Mouse (Mus musculus): Measurements from ENCODE around the gene Gpc6. TPM values are rescaled to one million over a fixed set of nuclear protein-coding genes. Genes with fewer than 3 reads are reported as not detected.

The Gpc6 gene
- polyA plus RNA-seq, 1 experiment from 2014 or later: 37.0 TPM

DNA sequence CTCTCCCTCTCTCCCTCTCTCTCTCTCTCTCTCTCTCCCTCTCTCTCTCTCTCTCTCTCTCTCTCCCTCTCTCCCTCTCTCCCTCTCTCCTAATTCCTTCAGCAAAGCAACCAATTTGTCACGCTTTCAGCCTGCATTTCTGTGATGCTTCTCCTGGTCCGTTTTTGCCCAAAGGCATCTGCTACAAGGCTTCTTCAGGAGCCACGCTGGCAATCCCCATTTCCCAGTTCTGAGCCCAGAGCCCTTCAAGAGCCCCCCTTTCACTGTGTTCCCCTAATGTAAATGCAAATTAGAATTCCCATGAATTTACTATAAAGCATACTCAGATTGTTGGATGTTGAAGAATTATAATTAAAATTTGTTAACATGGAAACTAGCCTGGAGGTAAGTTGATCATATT lies 686.0 kb downstream of the Gpc6 start:
- Histone ChIP-seq H3K9me3 (no peaks in the 10 kb centered on the region), H3K4me2 (replicated peaks) (no peak overlapping the region), H3K4me3 (no peak overlapping the region), H3K4me1 (no peaks in the 10 kb centered on the region), H3K36me3 (no peaks in the 10 kb centered on the region), H3K27ac (replicated peaks) (no peak overlapping the region), H3K9ac (replicated peaks) (no peak overlapping the region), H3K27me3 (no peaks in the 10 kb centered on the region)
- ATAC-seq (ENCODE audit: low FRiP score, low read depth): no peak
- 59% methylated on average over 3 of the region's 3 CpGs for WGBS

DNA sequence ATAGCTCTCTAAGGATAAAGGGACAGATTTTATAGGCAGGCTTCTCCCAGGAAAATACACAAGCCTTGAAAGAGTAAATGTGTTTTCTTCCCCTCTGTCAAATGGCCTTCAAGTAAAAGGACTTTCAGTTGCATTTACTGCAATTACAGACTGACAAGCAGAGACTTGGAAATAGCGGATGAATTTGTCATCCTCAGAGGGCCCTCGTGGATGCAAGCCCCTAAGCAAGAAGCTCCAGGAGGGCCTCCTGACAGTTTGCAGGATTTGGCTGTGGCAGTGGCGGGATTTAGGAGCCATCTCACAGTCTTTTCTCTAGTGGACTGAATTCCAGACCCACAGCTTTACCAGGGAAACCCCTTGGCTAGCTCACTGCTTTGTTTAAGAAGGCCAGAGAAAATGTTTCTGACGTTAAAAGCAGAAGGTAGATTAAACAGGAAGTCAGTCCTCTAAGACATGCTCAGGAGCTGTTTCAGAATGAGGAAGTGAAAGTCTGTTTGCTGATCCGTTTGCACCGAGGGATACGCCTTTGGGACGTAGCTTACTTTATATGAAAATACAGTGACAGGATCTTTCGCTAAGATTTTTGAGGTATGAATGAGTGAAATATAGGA lies 700.1 kb downstream of the Gpc6 start:
- Histone ChIP-seq H3K27me3 (no peaks in the 10 kb centered on the region), H3K36me3 (no peaks in the 10 kb centered on the region), H3K9ac (replicated peaks) (no peak overlapping the region), H3K9me3 (no peaks in the 10 kb centered on the region), H3K27ac (replicated peaks) (no peak overlapping the region), H3K4me2 (replicated peaks) (no peak overlapping the region), H3K4me1 (no peaks in the 10 kb centered on the region), H3K4me3 (no peak overlapping the region)
- no peak for ATAC-seq (ENCODE audit: low FRiP score, low read depth)
- WGBS: 78% methylated on average over 9 of the region's 9 CpGs

DNA sequence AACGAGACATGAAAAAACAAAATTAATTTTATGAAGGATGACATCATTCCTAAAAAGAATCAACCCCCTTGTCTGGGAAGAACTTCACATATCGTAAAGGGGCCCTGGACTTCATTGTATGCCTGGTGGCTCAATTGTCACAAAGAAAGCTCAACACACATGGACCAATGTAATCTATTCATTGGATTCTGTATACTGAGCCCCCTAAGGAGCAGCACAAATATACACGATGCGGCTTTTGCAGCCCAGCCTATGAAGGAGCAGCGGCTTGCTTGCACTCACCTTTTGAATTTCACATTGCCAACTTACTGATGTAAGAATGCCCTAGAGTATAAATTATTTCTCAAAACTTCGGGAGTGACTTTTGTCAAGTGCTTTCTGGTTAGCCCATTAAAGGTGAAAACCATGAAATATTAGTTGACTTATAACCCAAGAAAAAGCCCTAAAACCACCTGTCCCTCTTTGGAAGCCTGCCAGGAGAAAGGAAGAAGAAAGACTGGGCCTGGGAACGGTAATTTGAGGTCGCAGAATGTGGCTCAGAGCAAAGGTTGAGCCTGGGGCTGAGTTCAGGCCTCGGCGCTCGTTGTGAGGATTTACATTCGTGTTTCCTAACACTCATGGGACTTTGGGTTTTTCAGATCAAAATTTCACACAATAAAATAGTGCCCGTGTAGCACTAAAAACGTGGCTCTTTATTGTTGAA lies 709.3 kb downstream of the Gpc6 start:
- H3K4me1 ChIP-seq: no peaks in the 10 kb centered on the region
- no peak overlapping the region for H3K4me3 ChIP-seq
- H3K9ac ChIP-seq (replicated peaks): no peak overlapping the region
- no peaks in the 10 kb centered on the region for H3K36me3 ChIP-seq
- no peak overlapping the region for H3K27ac ChIP-seq (replicated peaks)
- 0 out of 2 replicates have a peak, but pooled peaks cover 3% of the 10 kb centered on the region for H3K9me3 ChIP-seq
- no peaks in the 10 kb centered on the region for H3K27me3 ChIP-seq
- no peak for ATAC-seq (ENCODE audit: low FRiP score, low read depth)
- no peak overlapping the region for H3K4me2 ChIP-seq (replicated peaks)
- 85% methylated on average over 14 of the region's 14 CpGs for WGBS

DNA sequence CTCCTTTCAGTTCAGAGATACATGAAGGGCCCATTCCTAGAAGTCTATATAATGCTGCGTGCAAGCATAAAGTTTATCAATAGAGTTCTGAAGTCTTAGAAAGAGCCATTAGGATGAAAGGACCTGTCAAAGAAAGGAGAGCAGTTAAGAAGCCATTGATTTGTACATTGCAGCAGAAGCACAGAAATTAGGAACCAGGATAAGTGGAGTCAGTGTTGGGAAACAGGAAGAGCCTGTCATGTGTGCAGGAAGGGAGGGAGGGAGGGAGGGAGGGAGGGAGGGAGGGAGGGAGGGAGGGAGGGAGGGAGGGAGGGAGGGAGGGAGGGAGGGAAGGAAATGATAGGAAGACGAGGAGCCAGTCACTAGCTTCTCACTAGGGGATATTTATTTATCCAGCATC lies 716.7 kb downstream of the Gpc6 start:
- no peaks in the 10 kb centered on the region for H3K27me3 ChIP-seq
- WGBS: 89% methylated on average over 2 of the region's 2 CpGs
- H3K4me3 ChIP-seq: no peak overlapping the region
- H3K4me2 ChIP-seq (replicated peaks): no peak overlapping the region
- H3K9me3 ChIP-seq: no peaks in the 10 kb centered on the region
- H3K9ac ChIP-seq (replicated peaks): no peak overlapping the region
- no peak for ATAC-seq (ENCODE audit: low FRiP score, low read depth)
- no peak overlapping the region for H3K27ac ChIP-seq (replicated peaks)
- no peaks in the 10 kb centered on the region for H3K36me3 ChIP-seq
- H3K4me1 ChIP-seq: no peaks in the 10 kb centered on the region

DNA sequence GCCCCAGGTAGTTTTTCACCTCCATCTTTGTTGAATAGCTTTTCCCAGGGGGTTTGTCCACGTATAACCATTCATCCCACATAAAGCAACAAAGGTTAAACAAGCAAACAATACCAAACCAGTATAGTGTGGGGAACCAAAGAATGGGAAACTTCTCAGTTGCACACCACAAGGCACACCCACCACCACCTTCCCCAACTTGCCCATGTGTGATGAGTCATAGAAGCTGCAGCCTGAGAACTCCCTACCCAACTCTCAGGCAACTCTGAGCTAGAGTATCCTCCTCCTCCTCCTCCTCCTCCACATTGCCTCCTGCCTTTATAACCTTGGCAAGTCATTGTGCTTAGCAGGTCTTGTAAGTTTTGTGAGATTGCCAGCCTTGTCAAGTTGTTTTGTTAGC lies 718.0 kb downstream of the Gpc6 start:
- H3K36me3 ChIP-seq: no peaks in the 10 kb centered on the region
- ATAC-seq (ENCODE audit: low FRiP score, low read depth): no peak
- H3K4me3 ChIP-seq: no peak overlapping the region
- no peaks in the 10 kb centered on the region for H3K9me3 ChIP-seq
- H3K27me3 ChIP-seq: no peaks in the 10 kb centered on the region
- H3K4me2 ChIP-seq (replicated peaks): no peak overlapping the region
- H3K9ac ChIP-seq (replicated peaks): no peak overlapping the region
- 94% methylated on average over 1 of the region's 1 CpGs for WGBS
- H3K27ac ChIP-seq (replicated peaks): no peak overlapping the region
- H3K4me1 ChIP-seq: no peaks in the 10 kb centered on the region

DNA sequence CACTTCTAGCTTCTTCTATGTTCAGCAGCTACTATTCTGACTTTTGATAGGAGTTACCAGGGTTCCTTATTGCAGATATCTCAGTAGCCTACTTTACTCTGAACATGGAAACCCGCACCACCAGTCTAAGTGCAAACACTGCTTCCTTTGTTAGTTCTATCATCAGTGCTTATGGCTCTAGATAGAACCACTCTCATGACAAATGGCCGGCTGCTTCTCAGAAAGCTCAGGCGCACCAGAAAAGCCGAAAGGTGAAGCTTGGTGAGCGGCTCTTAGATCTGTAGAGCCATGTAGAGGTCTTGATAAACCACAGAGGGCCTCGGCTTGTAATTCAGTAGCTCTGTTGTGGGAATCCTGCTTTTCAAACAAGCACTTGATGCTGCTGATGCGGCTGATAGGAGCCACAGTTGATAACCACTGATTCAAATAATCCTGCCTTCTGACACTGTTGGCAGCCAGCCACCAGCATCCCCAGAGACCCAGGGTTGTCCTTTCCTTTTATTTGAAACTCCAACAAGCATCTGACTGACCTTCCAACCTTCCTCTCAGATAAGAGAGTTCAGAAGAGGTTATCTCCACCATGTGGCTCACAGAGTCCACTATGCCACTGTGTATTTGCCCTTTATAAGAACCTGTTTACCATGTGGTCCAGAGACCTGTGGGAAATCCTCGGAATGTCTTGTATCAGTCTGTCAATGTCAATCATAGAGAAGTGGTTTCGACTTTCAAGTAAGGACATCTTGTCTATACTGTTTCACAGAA lies 723.3 kb downstream of the Gpc6 start:
- ATAC-seq (ENCODE audit: low FRiP score, low read depth): no peak
- no peak overlapping the region for H3K4me2 ChIP-seq (replicated peaks)
- 89% methylated on average over 9 of the region's 9 CpGs for WGBS
- H3K9ac ChIP-seq (replicated peaks): no peak overlapping the region
- no peaks in the 10 kb centered on the region for H3K4me1 ChIP-seq
- no peak overlapping the region for H3K27ac ChIP-seq (replicated peaks)
- H3K9me3 ChIP-seq: no peaks in the 10 kb centered on the region
- no peaks in the 10 kb centered on the region for H3K36me3 ChIP-seq
- H3K27me3 ChIP-seq: no peaks in the 10 kb centered on the region
- H3K4me3 ChIP-seq: no peak overlapping the region

DNA sequence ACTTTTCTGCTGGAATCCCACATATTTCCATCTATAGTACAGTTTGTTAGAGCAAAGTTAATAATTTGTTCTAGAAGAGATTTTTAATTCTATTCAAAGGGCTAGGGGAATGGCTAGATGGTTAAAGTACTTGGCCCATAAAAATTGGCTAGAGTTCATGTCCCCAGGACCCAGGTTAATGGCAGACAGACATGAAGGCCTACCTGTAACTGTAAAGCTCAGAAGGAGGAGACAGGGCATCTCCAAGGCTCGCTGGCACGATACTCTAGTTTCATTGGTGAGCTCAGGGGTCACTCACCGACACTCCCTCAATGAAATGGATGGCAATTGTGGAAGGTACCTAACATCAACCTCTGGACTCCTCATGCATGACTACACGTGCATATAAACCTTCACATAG lies 725.0 kb downstream of the Gpc6 start:
- Histone ChIP-seq H3K4me1 (0 out of 2 replicates have a peak, but pooled peaks cover 1% of the 10 kb centered on the region), H3K36me3 (no peaks in the 10 kb centered on the region), H3K4me2 (replicated peaks) (no peak overlapping the region), H3K27me3 (no peaks in the 10 kb centered on the region), H3K9ac (replicated peaks) (no peak overlapping the region), H3K27ac (replicated peaks) (no peak overlapping the region), H3K9me3 (no peaks in the 10 kb centered on the region), H3K4me3 (no peak overlapping the region)
- no peak for ATAC-seq (ENCODE audit: low FRiP score, low read depth)
- WGBS: 91% methylated on average over 4 of the region's 4 CpGs

DNA sequence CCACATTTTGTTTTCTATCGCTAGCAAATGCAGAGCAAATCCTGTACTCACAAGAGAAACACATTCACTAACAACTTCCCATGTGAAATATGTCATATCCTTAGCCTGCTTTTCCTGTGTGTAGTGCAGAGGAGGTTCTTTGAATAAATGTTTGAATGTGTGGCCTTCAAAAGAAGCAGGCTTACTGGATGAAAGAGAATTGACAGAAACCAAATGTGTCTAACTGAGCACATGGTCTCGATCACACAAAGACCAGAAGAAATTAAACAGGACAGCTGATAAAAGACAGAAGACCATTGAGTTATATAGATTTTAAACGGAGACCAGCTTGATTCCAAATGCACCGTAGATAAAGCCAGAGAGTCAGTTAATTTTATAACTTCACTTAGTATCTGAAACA lies 726.2 kb downstream of the Gpc6 start:
- Histone ChIP-seq H3K9me3 (no peaks in the 10 kb centered on the region), H3K27ac (replicated peaks) (no peak overlapping the region), H3K27me3 (no peaks in the 10 kb centered on the region), H3K4me3 (no peak overlapping the region), H3K4me1 (0 out of 2 replicates have a peak, but pooled peaks cover 2% of the 10 kb centered on the region), H3K9ac (replicated peaks) (no peak overlapping the region), H3K4me2 (replicated peaks) (no peak overlapping the region), H3K36me3 (no peaks in the 10 kb centered on the region)
- WGBS: 80% methylated on average over 4 of the region's 4 CpGs
- ATAC-seq (ENCODE audit: low FRiP score, low read depth): no peak

DNA sequence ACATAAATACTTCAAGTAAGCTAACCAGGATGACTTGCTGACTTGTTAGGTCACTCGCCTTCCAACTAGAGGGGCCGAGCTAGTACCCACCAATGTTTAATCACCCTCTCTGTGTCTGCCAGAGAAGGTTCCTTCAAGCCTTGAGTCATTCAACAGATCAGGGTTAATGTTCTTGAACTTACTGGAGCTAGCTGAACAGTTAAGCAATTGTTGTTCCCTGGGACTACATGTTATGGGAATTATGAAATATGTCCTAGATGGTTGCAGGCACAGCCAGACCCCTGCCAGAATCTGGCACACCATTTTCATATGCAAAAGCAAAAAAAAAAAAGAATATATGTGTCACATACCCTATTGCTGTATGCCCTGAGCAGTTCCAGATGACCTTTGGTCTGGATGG lies 726.8 kb downstream of the Gpc6 start:
- H3K27me3 ChIP-seq: no peaks in the 10 kb centered on the region
- 95% methylated on average over 2 of the region's 2 CpGs for WGBS
- no peak overlapping the region for H3K9ac ChIP-seq (replicated peaks)
- no peaks in the 10 kb centered on the region for H3K9me3 ChIP-seq
- no peak overlapping the region for H3K27ac ChIP-seq (replicated peaks)
- ATAC-seq (ENCODE audit: low FRiP score, low read depth): no peak
- no peak overlapping the region for H3K4me2 ChIP-seq (replicated peaks)
- H3K4me3 ChIP-seq: no peak overlapping the region
- peaks cover 2% of the 10 kb centered on the region; the same call in 1 of the 2 replicates for H3K4me1 ChIP-seq
- no peaks in the 10 kb centered on the region for H3K36me3 ChIP-seq

DNA sequence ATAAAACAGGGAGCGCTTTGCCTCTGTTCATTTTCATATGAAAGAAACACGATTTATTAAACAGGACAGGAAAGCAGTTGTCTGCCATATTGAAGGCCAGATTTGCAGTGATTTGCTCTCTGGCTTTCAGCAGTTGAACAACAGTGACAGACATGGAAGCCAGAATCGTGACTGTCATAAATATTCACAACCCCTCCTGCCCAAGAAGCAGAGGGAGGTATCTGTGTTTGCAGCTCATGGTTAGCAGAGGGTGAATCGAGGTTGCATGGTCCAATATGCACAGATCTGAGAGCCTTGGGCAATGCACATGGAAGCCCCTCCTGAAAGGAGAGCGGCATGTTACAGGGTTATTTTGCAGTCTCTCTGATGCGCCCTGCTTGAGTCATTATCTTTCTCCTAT lies 730.3 kb downstream of the Gpc6 start:
- Histone ChIP-seq H3K27ac (replicated peaks) (peak overlapping the region; percentile 40; the same call in 1 of the 2 replicates), H3K4me1 (peaks cover 2% of the 10 kb centered on the region; the same call in 1 of the 2 replicates), H3K9me3 (no peaks in the 10 kb centered on the region), H3K4me3 (no peak overlapping the region), H3K4me2 (replicated peaks) (no peak overlapping the region), H3K9ac (replicated peaks) (no peak overlapping the region), H3K27me3 (no peaks in the 10 kb centered on the region), H3K36me3 (no peaks in the 10 kb centered on the region)
- WGBS: 70% methylated on average over 6 of the region's 6 CpGs
- 0 out of 2 replicates have a peak, but pooled peaks have one; percentile 48 for ATAC-seq (ENCODE audit: low FRiP score, low read depth)

DNA sequence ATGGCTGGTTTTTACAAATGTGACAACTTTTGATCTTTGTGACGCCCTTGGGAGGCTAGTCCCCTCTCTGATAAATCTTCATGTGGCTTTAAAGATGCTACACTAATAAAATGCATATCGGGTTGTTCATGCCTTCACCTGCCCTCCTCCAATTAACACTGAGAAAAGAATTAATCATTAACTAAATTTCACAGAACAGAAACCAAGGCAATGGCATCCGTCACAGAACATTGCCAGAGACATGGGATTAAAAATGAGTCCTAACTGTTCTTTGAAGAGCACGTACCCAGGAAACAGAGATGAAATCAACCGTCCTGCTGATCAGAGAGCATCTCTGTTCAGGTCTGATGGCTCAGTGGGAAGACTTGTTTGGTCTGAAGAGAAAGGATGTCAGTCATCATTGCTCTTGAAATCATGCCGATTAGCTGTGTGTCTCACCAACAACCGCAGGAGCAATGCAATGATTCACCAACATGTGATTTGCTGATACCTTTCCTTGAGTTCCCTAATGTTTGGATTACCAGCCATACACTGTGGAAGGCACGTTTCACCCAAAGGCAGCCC lies 734.2 kb downstream of the Gpc6 start:
- WGBS: 88% methylated on average over 8 of the region's 8 CpGs
- ATAC-seq (ENCODE audit: low FRiP score, low read depth): no peak
- Histone ChIP-seq H3K27me3 (no peaks in the 10 kb centered on the region), H3K4me1 (peaks cover 2% of the 10 kb centered on the region; the same call in 1 of the 2 replicates), H3K4me2 (replicated peaks) (no peak overlapping the region), H3K9me3 (no peaks in the 10 kb centered on the region), H3K36me3 (no peaks in the 10 kb centered on the region), H3K27ac (replicated peaks) (no peak overlapping the region), H3K4me3 (no peak overlapping the region), H3K9ac (replicated peaks) (no peak overlapping the region)

DNA sequence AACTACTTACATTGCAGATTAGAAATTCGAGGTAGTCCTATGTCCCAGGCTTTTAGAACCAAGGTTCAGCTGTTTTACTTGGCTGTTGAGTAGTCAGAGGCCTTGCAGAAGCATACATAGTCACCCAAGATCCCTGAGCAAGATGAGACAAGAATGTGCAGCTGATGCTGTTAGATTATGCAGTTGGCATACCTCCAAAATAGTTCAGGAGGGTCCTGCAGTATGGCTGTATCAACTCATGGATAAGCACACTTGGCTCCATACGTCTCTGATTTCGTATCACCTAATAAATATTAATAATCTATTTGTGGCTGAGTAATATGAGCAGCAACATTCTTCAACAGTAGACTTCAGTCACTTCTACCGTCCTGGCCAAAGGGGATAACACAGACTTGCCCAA lies 737.1 kb downstream of the Gpc6 start:
- no peak overlapping the region for H3K27ac ChIP-seq (replicated peaks)
- H3K4me2 ChIP-seq (replicated peaks): no peak overlapping the region
- no peak for ATAC-seq (ENCODE audit: low FRiP score, low read depth)
- H3K9me3 ChIP-seq: no peaks in the 10 kb centered on the region
- H3K36me3 ChIP-seq: no peaks in the 10 kb centered on the region
- H3K9ac ChIP-seq (replicated peaks): no peak overlapping the region
- 90% methylated on average over 4 of the region's 4 CpGs for WGBS
- H3K27me3 ChIP-seq: no peaks in the 10 kb centered on the region
- H3K4me1 ChIP-seq: 0 out of 2 replicates have a peak, but pooled peaks cover 4% of the 10 kb centered on the region
- no peak overlapping the region for H3K4me3 ChIP-seq
